Mouse (Mus musculus) intestine, embryonic 15.5 days (tissue): ENCODE data around the gene Pank1. TPM values are rescaled to one million over a fixed set of nuclear protein-coding genes. Genes with fewer than 3 reads are reported as not detected.

Experiments
- ATAC-seq: fragments of 200-750 bp; cut with Nextera tagmentation; 2 replicates; pipeline ENCODE4 v1.8.0; 2017; ENCODE audit warnings: moderate TSS enrichment, moderate library complexity
- H3K27ac ChIP-seq: fragments of 300-500 bp; sonication (generic); 2 replicates; pipeline ENCODE4 v1.5.1; 2015; ENCODE audit warnings: mild to moderate bottlenecking, inconsistent platforms
- H3K27me3 ChIP-seq: fragments of 300-500 bp; sonication (generic); replicated peaks from 2 replicates; pipeline ENCODE4 v1.6.1; 2015; ENCODE audit warnings: inconsistent platforms
- H3K36me3 ChIP-seq: fragments of 300-500 bp; sonication (generic); 2 replicates; pipeline ENCODE4 v1.6.1; 2015; ENCODE audit warnings: inconsistent platforms
- H3K4me1 ChIP-seq: fragments of 300-500 bp; sonication (generic); replicated peaks from 2 replicates; pipeline ENCODE4 v1.6.1; 2015; ENCODE audit warnings: inconsistent platforms
- H3K4me2 ChIP-seq: fragments of 300-500 bp; sonication (generic); replicated peaks from 2 replicates; pipeline ENCODE4 v1.6.1; 2015; ENCODE audit warnings: mild to moderate bottlenecking, inconsistent platforms
- H3K4me3 ChIP-seq: fragments of 300-500 bp; sonication (generic); replicated peaks from 2 replicates; pipeline ENCODE4 v1.5.1; 2015; ENCODE audit warnings: inconsistent platforms
- H3K9ac ChIP-seq: fragments of 300-500 bp; sonication (generic); 2 replicates; pipeline ENCODE4 v1.6.1; 2015; ENCODE audit warnings: inconsistent platforms
- H3K9me3 ChIP-seq: fragments of 300-500 bp; sonication (generic); 2 replicates; pipeline ENCODE4 v1.6.1; 2016; ENCODE audit warnings: inconsistent platforms
- WGBS: fragments of 180-500 bp; shearing (Covaris S2); methylation state at CpG from one replicate; pipeline ENCODE4 v1.1.7; 2015; 5-methylcytosine and 5-hydroxymethylcytosine counted together
- polyA plus RNA-seq: library from polyadenylated mRNA; unstranded; fragments of >200 nt; fragmentation: Nextera tagmentation; extraction: Ambion mirVana; gene quantifications from 2 replicates; pipeline ENCODE4 v1.2.1, GENCODE M21; 2015

The Pank1 gene
- polyA plus RNA-seq, 1 experiment from 2014 or later, result 9.2 TPM

- Histone ChIP-seq H3K27ac (no peak overlapping the region), H3K27me3 (no peaks in the 10 kb centered on the region), H3K9me3 (no peaks in the 10 kb centered on the region), H3K4me2 (no peak overlapping the region), H3K4me1 (no peaks in the 10 kb centered on the region), H3K4me3 (no peak overlapping the region), H3K36me3 (no peaks in the 10 kb centered on the region), H3K9ac (no peak overlapping the region)
- WGBS, result 36% methylated on average over 9 of the region's 9 CpGs
- no peak for ATAC-seq
Measured at GRCm38 (mm10) chr19:34841719-34842506, 37.3 kb downstream of the Pank1 start.

- WGBS, result 93% methylated on average over 9 of the region's 9 CpGs
- no peaks in the 10 kb centered on the region for H3K9me3 ChIP-seq
- H3K4me3 ChIP-seq, result no peak overlapping the region
- no peaks in the 10 kb centered on the region for H3K27me3 ChIP-seq
- no peaks in the 10 kb centered on the region for H3K36me3 ChIP-seq
- no peak overlapping the region for H3K4me2 ChIP-seq
- no peak overlapping the region for H3K9ac ChIP-seq
- no peaks in the 10 kb centered on the region for H3K4me1 ChIP-seq
- H3K27ac ChIP-seq, result no peak overlapping the region
- peak; percentile 23; the same call in 1 of the 2 replicates for ATAC-seq
Measured at GRCm38 (mm10) chr19:34838624-34839023, 40.6 kb downstream of the Pank1 start.

- no peaks in the 10 kb centered on the region for H3K36me3 ChIP-seq
- ATAC-seq, result no peak
Measured at GRCm38 (mm10) chr19:34831702-34832101, 47.6 kb downstream of the Pank1 start.

GRCm38 (mm10) chr19:34827916-34828635, 51.2 kb downstream of the Pank1 start:
- no peak overlapping the region for H3K4me3 ChIP-seq
- H3K27me3 ChIP-seq, result no peaks in the 10 kb centered on the region
- no peak overlapping the region for H3K9ac ChIP-seq
- H3K36me3 ChIP-seq, result no peaks in the 10 kb centered on the region
- H3K27ac ChIP-seq, result no peak overlapping the region
- H3K9me3 ChIP-seq, result no peaks in the 10 kb centered on the region
- no peak for ATAC-seq
- no peak overlapping the region for H3K4me2 ChIP-seq
- 89% methylated on average over 5 of the region's 5 CpGs for WGBS
- H3K4me1 ChIP-seq, result no peaks in the 10 kb centered on the region

More at GRCm38 (mm10) chr19:34831702-34832101, 47.6 kb downstream of the Pank1 start:
- H3K9ac ChIP-seq, result no peak overlapping the region
- WGBS, result 86% methylated on average over 4 of the region's 4 CpGs
- no peaks in the 10 kb centered on the region for H3K4me1 ChIP-seq
- no peak overlapping the region for H3K4me3 ChIP-seq
- no peak overlapping the region for H3K27ac ChIP-seq
- no peaks in the 10 kb centered on the region for H3K27me3 ChIP-seq
- H3K4me2 ChIP-seq, result no peak overlapping the region
- no peaks in the 10 kb centered on the region for H3K9me3 ChIP-seq

- Histone ChIP-seq H3K36me3 (no peaks in the 10 kb centered on the region), H3K27ac (no peak overlapping the region)
Measured at GRCm38 (mm10) chr19:34827444-34827843, 51.8 kb downstream of the Pank1 start.

GRCm38 (mm10) chr19:34825946-34826655, 53.2 kb downstream of the Pank1 start:
- Histone ChIP-seq H3K36me3 (no peaks in the 10 kb centered on the region), H3K4me2 (no peak overlapping the region), H3K9ac (no peak overlapping the region), H3K27ac (no peak overlapping the region), H3K27me3 (no peaks in the 10 kb centered on the region), H3K4me1 (no peaks in the 10 kb centered on the region), H3K9me3 (no peaks in the 10 kb centered on the region), H3K4me3 (no peak overlapping the region)
- 71% methylated on average over 13 of the region's 13 CpGs for WGBS
- no peak for ATAC-seq

More at GRCm38 (mm10) chr19:34827444-34827843, 51.8 kb downstream of the Pank1 start:
- Histone ChIP-seq H3K27me3 (no peaks in the 10 kb centered on the region), H3K4me1 (no peaks in the 10 kb centered on the region), H3K4me2 (no peak overlapping the region), H3K4me3 (no peak overlapping the region), H3K9ac (no peak overlapping the region), H3K9me3 (no peaks in the 10 kb centered on the region)
- ATAC-seq, result no peak
- WGBS, result 84% methylated on average over 6 of the region's 6 CpGs

GRCm38 (mm10) chr19:34819577-34820170, 59.6 kb downstream of the Pank1 start:
- no peaks in the 10 kb centered on the region for H3K27me3 ChIP-seq
- no peak overlapping the region for H3K9ac ChIP-seq
- WGBS, result 87% methylated on average over 5 of the region's 5 CpGs
- H3K4me2 ChIP-seq, result no peak overlapping the region
- no peaks in the 10 kb centered on the region for H3K36me3 ChIP-seq
- no peak for ATAC-seq
- H3K4me1 ChIP-seq, result no peaks in the 10 kb centered on the region
- H3K4me3 ChIP-seq, result no peak overlapping the region
- no peaks in the 10 kb centered on the region for H3K9me3 ChIP-seq
- no peak overlapping the region for H3K27ac ChIP-seq

- 87% methylated on average over 4 of the region's 4 CpGs for WGBS
- no peaks in the 10 kb centered on the region for H3K9me3 ChIP-seq
- ATAC-seq, result no peak
Measured at GRCm38 (mm10) chr19:34815371-34815770, 63.9 kb downstream of the Pank1 start.

GRCm38 (mm10) chr19:34814696-34815095, 64.6 kb downstream of the Pank1 start:
- no peak for ATAC-seq
- H3K27ac ChIP-seq, result no peak overlapping the region
- WGBS, result 62% methylated on average over 4 of the region's 4 CpGs
- no peaks in the 10 kb centered on the region; the same call in 1 of the 2 replicates for H3K36me3 ChIP-seq
- no peaks in the 10 kb centered on the region for H3K9me3 ChIP-seq
- no peak overlapping the region for H3K4me2 ChIP-seq
- no peaks in the 10 kb centered on the region for H3K4me1 ChIP-seq
- H3K9ac ChIP-seq, result no peak overlapping the region
- H3K27me3 ChIP-seq, result no peaks in the 10 kb centered on the region
- no peak overlapping the region for H3K4me3 ChIP-seq

More at GRCm38 (mm10) chr19:34815371-34815770, 63.9 kb downstream of the Pank1 start:
- H3K4me1 ChIP-seq, result no peaks in the 10 kb centered on the region
- no peaks in the 10 kb centered on the region for H3K27me3 ChIP-seq
- no peaks in the 10 kb centered on the region for H3K36me3 ChIP-seq
- no peak overlapping the region for H3K4me2 ChIP-seq
- no peak overlapping the region for H3K9ac ChIP-seq
- no peak overlapping the region for H3K4me3 ChIP-seq
- H3K27ac ChIP-seq, result no peak overlapping the region

GRCm38 (mm10) chr19:34813961-34814360, 65.3 kb downstream of the Pank1 start:
- no peaks in the 10 kb centered on the region for H3K9me3 ChIP-seq
- no peak for ATAC-seq
- 84% methylated on average over 6 of the region's 6 CpGs for WGBS
- no peaks in the 10 kb centered on the region for H3K4me1 ChIP-seq
- H3K9ac ChIP-seq, result no peak overlapping the region
- no peak overlapping the region for H3K4me2 ChIP-seq
- H3K4me3 ChIP-seq, result no peak overlapping the region
- H3K27ac ChIP-seq, result no peak overlapping the region
- no peaks in the 10 kb centered on the region; the same call in 1 of the 2 replicates for H3K36me3 ChIP-seq
- H3K27me3 ChIP-seq, result no peaks in the 10 kb centered on the region

- Histone ChIP-seq H3K4me1 (no peaks in the 10 kb centered on the region), H3K27ac (no peak overlapping the region), H3K9ac (no peak overlapping the region), H3K4me3 (no peak overlapping the region), H3K9me3 (no peaks in the 10 kb centered on the region), H3K4me2 (no peak overlapping the region), H3K27me3 (no peaks in the 10 kb centered on the region), H3K36me3 (no peaks in the 10 kb centered on the region; the same call in 1 of the 2 replicates)
- no peak for ATAC-seq
- 94% methylated on average over 2 of the region's 2 CpGs for WGBS
Measured at GRCm38 (mm10) chr19:34813533-34813932, 65.7 kb downstream of the Pank1 start.

GRCm38 (mm10) chr19:34812711-34813110, 66.5 kb downstream of the Pank1 start:
- no peaks in the 10 kb centered on the region for H3K9me3 ChIP-seq
- H3K4me3 ChIP-seq, result no peak overlapping the region
- H3K4me1 ChIP-seq, result no peaks in the 10 kb centered on the region
- H3K4me2 ChIP-seq, result no peak overlapping the region
- 84% methylated on average over 4 of the region's 4 CpGs for WGBS
- no peak for ATAC-seq
- H3K27ac ChIP-seq, result no peak overlapping the region
- no peaks in the 10 kb centered on the region; the same call in 1 of the 2 replicates for H3K36me3 ChIP-seq
- H3K9ac ChIP-seq, result no peak overlapping the region
- no peaks in the 10 kb centered on the region for H3K27me3 ChIP-seq
